Mouse (Mus musculus): Measurements from ENCODE around the gene Gm37240. TPM values are rescaled to one million over a fixed set of nuclear protein-coding genes. Genes with fewer than 3 reads are reported as not detected.
A peak's percentile ranks its signal among the peaks of the same experiment; 100 is the strongest.

The Gm37240 gene
- total RNA-seq, 1 experiment from 2014 or later, result 4.2 TPM

DNA sequence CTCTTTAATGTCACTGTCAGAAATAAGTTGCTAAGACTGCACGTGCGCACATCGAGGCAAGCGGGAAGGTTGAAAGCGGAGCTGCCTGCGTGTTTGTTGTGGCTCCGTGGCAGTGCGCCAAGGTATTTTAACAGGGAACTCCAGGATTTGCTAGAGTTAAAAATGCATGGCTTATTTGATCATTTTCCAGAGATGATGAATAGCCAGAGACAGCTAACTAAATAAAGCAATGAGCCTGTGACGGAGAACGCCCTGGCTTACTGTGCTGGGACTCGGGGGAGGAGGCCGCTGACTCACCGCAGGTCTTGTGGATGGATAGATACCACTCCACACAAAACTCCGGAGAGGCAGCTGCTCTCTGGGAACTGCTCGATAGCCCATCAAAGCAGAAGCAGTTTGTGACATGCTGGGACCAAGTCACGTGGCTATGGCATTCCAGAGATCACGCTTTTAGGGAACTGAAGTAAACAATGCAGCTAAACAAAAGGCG lies 1190.8 kb downstream of the Gm37240 start:
- DNase-seq, result peak; percentile 74

DNA sequence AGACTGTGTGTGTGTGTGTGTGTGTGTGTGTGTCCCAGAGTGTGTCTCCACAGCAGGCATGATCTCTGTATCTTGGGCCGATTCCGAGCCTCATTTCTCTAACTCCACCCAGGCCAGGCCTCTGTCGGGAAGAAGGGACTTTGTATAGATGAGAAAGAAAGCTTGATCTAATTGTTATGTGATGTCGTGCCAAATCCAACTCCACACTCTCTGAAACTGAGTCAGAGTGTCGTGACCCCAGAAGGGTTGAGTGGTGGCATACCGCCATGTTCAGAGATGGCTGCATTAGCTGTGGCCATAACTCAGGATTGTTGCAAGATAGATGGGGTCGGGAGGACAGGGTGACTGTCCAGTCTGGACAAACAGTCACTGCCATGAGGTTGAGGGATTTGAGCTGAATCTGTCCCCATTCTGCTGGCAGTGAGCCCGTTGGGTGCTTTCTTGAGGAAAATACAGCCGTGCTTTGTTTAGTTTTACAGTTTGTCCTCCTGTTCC lies 1191.4 kb downstream of the Gm37240 start:
- DNase-seq, result peak; percentile 68

DNA sequence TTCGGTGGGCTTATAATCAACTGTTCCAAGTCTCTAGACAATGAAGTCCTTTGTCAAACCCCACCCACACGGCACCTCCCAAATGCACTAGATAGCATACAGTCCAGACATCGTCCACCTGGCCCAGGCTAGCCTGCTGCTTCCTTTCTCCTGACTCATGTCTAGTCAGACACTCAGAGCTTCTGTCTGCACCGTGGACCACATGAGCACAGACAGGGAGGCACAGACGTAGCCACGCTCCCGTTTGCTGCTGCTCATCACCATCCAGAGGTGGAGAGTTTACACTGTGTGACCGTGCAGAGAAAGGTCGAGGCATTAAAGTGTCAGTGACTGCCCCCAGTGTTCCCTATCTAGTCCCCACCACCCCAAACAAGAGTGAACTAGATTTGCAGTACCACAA lies 1191.9 kb downstream of the Gm37240 start:
- DNase-seq, result no peak

DNA sequence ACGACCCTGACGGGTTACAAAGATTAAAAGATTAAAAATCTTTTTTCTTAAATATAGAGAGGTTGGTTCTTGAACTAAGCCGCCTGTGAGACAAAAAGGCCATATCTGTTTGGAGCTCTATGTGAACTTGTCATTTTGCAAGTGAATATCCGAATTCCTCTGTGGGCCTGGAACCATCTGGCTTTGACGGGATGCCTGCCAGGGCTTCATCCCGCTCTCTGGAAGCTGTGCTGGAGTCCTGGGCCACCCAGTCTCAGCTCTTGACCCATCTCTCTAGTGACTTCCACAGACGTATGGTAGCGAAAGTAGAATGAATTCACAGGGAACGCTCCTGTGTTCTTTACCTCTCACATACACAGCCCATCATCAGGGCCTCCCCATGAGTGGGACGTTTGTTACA lies 1193.4 kb downstream of the Gm37240 start:
- no peak for DNase-seq

GRCm38 (mm10) chr3:84692647-84693199 lies 1194.6 kb downstream of the Gm37240 start:
- DNase-seq, result peak; percentile 53

DNA sequence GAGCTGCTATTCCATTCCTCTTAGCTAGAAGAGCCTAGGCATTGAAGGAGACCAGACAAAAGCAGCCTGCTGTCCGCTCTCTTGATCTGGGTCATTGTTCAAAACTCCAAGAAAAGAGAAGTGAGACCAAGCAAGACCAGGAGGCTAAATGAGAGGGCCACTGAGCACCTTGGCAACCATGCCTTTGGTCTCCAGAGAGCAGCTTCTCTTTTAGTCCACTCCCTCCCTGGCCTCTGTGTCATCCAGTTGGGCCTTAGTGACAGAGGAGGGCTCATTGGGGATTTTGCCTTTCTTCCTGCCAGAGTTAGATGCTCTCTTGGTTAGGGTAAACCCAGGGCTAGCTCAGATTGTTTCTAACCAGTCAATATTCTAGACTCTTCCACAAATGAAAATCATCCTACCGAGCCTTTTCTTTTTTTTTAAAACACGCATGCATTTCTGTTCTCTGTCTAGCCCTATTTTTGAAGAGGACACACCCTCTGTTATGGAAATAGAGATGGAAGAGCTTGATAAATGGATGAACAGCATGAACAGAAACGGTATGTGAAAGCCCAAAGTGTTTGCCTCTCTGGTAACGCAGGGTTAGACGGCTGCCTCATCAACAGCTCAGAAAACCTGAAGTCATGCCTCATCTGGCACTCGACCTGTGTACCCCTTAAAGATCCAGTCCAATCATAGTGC lies 1197.1 kb downstream of the Gm37240 start:
- DNase-seq, result no peak

DNA sequence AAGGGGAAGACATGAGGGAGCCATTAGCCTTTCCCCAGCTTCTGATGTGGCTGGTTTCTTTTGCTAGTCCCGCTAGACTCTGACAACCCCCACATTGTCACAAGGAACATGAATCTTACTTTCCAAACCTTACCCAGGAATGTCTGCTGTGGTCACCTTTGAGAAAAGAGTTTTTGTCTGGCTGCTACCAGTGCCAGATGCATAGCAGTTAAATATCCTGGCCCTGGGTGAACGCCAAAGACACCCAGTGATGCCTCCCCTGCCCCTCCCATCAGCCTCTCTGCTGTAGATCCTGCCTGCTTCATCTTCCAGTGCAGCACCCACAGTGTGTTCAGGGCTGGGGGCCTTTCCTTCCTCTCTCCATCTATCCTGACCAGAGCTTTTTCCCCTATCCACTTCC lies 1197.7 kb downstream of the Gm37240 start:
- DNase-seq, result peak; percentile 34

- no peak for DNase-seq
Measured at GRCm38 (mm10) chr3:84688176-84688575, 1199.1 kb downstream of the Gm37240 start.

GRCm38 (mm10) chr3:84687488-84687846 lies 1199.9 kb downstream of the Gm37240 start:
- DNase-seq, result no peak

DNA sequence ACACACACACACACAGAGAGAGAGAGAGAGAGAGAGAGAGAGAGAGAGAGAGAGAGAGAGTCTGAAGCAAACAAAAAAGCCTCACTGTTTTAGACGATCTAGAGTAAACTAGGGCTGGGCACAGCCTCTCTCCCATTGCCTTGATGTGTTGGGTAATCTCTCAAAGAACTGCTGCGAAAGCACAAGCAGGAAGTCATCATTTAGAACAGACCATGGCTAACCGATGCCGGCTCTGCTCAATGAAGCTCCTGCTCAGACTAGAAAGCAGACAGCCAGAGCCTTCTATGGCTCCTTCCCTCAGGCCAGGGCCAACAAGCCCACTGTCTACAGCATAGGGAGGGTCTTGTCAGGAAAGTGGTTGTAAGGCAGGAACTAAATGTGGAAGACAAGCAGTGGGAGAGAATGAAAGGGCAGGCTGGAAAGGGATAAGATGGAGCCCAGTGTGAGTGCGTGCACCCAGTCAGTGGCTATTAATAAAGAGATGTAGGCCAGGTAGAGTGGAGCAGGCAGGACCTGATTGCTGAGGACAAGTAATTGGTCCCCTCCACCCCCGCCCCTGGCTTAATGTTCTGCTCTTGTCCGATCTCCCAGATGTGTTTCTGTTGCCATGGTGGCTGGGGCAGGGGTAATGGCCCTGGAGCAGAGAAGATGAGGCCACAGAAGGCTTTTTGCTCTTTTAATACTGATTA lies 1200.4 kb downstream of the Gm37240 start:
- DNase-seq, result no peak

DNA sequence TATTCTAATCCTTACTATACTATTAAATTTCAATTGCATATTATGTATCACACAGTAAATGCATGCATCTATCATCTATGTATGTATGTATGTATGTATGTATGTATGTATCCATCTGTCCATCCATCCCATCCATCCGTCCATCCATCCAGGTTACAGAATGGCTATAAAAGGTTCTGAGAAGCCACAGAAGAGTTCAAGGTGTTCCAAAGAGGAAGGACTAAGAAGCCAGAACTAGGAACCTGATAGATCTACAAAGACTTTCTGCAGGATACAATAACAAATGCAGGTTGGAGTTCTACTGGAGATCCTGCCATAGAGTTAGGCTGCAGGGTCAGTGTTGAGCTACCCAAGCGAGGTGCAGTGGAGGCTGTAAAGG lies 1201.0 kb downstream of the Gm37240 start:
- DNase-seq, result no peak

DNA sequence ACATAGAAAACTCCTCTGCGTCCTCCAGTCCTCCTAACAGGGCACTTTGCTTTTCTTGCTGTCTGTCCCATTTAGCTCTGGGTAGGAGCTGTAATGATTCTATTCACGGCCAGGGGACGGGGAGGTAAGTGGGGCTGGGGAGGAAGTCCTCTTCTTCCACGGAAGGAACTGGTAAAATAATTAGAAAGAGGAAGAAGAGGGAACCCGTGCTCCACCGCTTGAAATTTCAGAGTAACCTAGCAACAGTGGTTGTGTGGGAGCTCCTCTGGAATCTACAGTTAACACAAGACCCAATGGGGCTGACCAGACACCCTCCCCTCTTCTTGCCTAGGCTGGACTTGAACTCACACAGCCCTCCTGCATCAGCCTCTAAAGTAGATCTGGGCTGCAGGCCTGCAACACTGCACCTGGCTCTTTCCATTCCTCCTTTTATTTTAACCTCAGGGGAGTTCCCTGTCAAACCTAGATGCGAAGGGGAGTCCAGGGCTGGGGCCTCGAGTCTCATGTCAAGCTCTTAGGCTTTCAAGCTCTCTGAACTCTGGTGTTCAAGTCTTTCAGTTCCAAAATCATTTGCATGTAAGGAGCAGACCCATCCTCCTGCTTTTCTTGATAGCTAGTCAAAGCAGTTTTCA lies 1201.5 kb downstream of the Gm37240 start:
- DNase-seq, result no peak

- DNase-seq, result no peak
Measured at GRCm38 (mm10) chr3:84683788-84684187, 1203.5 kb downstream of the Gm37240 start.

- DNase-seq, result no peak
Measured at GRCm38 (mm10) chr3:84681699-84682098, 1205.6 kb downstream of the Gm37240 start.

GRCm38 (mm10) chr3:84680062-84680461 lies 1207.3 kb downstream of the Gm37240 start:
- DNase-seq, result no peak

DNA sequence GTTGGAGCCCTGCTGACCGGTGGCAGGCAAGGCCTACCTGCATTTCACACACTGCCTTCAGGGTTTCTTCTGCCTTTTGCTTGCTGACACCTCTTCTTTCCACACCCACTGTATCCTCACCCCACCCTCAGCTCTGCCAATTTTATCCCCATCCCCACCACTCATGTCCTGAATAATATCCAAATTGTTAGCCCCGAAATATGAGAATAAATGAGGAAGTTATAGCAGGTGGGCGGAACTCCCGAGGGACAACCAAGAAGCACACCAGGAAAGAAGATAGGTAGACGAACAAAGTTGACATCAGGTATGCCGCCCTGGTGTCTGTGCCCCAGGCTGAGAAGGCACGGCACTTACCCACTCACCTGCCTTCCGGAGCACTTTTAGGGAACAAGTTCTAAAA lies 1207.8 kb downstream of the Gm37240 start:
- DNase-seq, result no peak

- no peak for DNase-seq
Measured at GRCm38 (mm10) chr3:84678891-84679290, 1208.4 kb downstream of the Gm37240 start.

- DNase-seq, result no peak
Measured at GRCm38 (mm10) chr3:84675710-84676109, 1211.6 kb downstream of the Gm37240 start.

GRCm38 (mm10) chr3:84673552-84673951 lies 1213.8 kb downstream of the Gm37240 start:
- no peak for DNase-seq

DNA sequence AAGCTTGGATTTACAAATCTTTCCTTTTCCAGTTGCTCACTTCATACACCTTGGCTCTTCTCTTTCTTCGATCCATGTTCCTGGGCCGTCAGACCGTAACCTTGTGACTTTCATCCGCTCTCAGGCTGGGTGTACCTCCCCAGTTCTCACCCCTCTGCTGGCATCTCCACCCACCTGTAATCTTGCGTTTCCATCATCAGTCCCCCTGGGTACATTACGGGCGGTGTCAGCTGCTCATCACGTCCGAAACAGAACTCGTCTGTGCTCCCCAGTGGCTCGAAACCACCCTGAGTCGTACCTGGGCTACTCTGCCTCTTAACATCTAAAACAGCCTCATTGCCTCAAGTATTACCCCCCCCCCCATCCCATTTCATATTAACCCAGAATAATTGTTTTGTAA lies 1215.2 kb downstream of the Gm37240 start:
- no peak for DNase-seq

DNA sequence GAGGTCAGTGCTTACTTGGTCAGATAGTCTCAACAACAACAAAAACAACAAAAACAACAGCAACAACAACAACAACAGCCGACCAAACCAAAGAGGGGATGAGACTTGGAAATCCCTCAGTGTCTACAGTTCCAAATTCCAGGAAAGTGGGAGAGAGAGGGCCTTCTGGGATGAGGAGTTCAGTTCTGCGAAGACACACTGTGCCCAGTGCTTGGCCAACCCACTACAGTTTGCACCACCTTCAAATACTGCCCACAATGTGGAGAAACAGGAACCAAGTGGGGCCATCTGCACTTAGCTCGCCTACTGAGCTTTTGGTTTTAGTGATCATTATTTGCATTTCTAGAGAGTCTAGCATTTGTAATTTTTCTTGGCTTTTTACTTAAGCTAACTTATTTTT lies 1218.4 kb downstream of the Gm37240 start:
- no peak for DNase-seq

DNA sequence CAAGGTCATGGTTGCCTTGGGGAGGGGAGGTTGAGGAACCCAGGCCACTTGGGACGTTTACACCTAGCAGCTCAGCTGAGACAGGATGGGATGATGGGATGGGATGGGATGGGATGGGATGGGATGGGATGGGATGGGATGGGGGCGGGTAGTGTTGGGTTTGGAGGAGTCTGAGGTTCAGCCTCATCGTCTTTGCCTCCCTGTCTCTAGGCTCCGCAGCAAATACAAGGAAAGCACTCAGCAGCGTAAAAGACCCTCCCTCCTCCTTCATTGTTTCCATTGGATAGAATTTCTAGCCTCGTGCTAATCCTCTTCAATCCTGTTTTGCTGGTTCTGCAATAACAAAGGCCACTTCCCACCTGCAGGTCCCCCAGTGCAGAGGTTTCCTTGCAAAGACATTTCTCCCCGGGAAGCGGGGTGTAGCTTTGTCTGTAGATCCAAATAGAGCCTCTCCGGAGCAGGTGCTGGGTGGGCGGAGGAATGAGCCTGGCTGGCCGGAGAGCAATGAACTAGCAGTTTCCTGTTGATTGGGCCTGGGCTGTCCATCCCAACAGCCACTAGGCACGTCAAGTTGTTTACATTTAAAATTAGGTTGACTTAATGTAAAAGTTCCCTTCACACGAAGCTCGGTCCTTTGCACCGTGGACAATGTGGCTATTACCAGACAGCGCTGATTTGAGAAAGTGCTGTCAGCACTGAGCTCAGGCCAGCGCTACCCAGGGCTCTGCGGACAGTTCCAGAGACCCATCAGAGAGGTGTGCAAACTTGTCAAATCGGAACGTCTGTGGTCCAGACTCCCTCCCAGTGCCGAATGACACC lies 1221.9 kb downstream of the Gm37240 start:
- DNase-seq, result no peak

Measured in adrenal gland, postnatal 14 days (tissue).